Mouse (Mus musculus) fibroblast of lung, adult 2 months (primary cell): ENCODE results near the gene Tmem11.
A peak's percentile ranks its signal among the peaks of the same experiment; 100 is the strongest.
"Not testable (repeated sequence)": the region's sequence is repeated elsewhere in the genome, so short reads cannot be mapped to it uniquely, and the experiment has no call there.

Experiments
- DNase-seq: peaks from one replicate; pipeline ENCODE4 v3.0.0-alpha.2; 2011; ENCODE audit warnings: low read depth

Tmem11 gene

DNA sequence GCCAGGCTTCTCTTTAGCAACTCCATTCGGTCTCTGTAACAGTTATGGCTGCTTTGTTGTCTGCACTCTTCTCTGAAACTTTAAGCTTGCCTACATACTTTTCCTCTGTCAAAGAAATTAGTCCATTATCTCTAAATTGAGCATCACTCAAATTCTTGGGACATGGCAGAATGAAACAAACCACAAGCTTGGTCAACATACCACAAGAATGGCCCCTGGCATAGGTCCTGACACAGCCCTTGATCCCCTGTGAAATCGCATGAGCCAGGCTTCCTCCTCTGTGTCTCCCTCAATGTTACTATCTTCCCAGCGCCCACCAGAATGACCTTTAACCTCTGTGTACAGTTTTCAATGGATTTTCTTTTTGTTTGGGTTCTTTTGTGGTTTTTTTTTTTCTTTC is 3.3 kb upstream of the Tmem11 start:
- DNase-seq, result no peak

GRCm38 (mm10) chr11:60880559-60880958 is 1.5 kb upstream of the Tmem11 start:
- no peak for DNase-seq

DNA sequence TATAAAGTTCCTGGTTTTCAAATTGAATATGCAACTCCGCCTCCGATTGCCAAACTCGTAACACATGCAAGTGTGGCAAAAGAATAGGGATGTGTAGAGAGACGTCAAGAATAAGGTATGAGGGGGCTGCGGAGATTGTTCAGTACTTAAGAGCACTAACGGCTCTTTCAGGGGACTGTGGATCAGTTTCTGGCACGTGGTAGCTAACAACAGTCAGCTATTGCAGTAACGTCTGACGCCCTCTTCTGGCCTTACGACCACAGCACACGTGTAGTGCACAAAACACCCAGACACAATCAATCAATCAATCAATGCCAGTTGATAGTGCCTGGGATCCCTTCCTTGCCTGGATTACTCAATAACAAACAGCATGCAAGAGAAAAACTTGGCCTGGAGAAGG is 351 bp upstream of the Tmem11 start:
- DNase-seq, result no peak

DNA sequence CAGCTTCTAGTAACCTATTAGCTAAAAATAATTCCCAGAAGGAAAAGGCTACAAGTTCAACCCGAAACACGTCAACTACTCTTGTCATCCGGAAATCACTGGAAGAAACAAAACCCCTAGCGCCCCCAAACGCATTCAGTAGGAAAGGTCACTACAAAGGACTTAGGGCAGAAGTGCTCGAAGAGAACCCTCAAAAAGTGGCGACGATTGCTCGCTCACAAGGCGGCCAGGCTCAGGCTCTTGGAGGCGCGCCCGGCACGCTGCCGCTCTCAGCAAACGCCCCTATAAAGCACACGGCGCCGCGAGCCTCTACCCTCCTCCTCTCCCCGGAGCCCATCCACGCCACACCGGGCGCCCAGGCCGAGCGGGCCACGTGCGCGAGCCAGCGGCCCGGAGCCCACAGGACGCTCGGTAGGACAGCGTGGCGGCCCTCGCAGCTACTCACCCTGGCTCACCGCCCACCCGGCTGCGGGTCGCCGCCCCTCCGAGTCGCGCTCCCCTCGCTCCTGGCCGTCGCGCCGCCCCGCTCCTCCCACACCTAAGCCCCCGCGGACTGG is 938 bp downstream of the Tmem11 start:
- DNase-seq, result no peak

- DNase-seq, result no peak
Measured at GRCm38 (mm10) chr11:60873101-60873500, 6.0 kb downstream of the Tmem11 start.

GRCm38 (mm10) chr11:60871409-60871808 is 7.7 kb downstream of the Tmem11 start:
- no peak for DNase-seq

GRCm38 (mm10) chr11:60869471-60869870 is 9.6 kb downstream of the Tmem11 start:
- DNase-seq, result not testable (repeated sequence)

- no peak for DNase-seq
Measured at GRCm38 (mm10) chr11:60867904-60868303, 11.2 kb downstream of the Tmem11 start.

DNA sequence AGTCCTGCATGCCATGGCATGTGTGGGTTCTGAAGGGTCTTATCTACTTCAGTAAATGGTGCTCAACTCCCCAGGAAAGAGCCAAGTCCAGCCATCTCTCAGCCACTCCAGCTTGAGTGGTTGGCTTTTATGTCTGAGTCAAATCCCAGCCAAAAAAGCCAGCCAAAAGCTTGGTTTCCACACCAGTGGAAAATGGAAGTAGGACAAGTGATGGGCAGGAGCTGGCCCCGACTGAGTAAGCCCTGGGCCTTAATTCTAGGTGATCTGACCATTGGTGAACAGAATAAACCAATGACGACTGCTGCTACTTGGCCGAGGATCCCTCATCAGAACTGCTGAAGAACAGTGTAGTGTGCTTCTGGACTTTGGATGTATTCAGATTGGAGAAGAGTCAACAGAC is 11.6 kb downstream of the Tmem11 start:
- no peak for DNase-seq

DNA sequence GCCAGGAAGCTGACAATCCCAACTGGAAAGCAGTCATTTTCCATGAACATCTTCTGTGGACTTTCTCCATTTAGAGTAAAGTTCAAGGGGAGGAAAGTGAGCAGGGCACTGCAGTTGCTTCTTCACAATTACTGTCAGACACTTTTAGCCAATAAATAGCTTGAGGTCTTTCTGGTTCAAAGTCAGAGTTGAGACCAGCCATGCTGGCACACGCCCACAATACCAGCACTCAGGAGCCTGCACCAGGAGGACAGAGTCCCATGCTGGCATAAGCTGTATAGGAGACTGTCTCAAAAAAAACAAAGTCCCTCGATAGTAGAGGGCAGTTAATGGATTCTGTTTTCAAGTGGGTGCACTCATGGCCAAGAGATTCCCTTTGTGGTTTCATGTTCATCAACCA is 13.1 kb downstream of the Tmem11 start:
- DNase-seq, result no peak

GRCm38 (mm10) chr11:60864916-60865315 is 14.2 kb downstream of the Tmem11 start:
- DNase-seq, result no peak

DNA sequence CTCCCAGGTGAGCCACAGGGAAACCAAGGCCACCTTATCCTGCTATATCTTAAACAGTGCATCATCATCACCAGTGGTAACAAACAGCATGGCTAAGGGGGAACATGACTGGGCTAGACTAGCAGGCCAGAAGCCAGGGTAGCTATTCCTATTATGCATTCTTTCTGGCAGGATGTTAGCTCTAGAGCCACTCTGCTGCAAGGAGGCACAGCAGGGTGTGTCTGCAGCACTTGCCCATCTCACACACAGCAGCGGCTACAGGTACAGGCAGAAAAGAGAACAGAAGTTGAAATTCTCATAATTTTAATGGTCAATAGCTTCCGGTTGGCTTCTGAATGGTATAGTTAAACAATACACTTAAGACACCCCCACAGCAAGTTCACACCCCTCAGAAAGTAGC is 14.9 kb downstream of the Tmem11 start:
- no peak for DNase-seq

DNA sequence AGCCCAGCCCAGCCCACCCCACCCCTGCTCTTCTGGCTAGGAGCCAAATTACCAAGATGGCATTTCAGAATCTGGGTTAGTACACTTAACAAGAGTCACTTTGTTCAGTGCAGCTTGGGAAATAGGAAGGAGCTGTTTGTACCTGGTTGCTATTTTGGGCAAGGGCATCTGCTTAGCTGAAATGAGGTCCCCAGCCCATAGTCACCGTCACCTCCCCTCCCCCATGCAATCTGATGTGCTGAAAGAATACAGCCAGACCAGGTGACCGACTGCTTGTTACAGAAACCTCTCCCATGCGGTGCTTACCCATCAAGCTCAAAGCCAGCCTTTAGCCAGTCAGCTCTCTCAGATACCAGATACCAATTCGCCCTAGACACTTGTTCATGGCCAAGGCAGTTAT is 15.9 kb downstream of the Tmem11 start:
- no peak for DNase-seq

GRCm38 (mm10) chr11:60861993-60862392 is 17.1 kb downstream of the Tmem11 start:
- DNase-seq, result no peak

- no peak for DNase-seq
Measured at GRCm38 (mm10) chr11:60856587-60856986, 22.5 kb downstream of the Tmem11 start.

- no peak for DNase-seq
Measured at GRCm38 (mm10) chr11:60845415-60845814, 33.7 kb downstream of the Tmem11 start.

DNA sequence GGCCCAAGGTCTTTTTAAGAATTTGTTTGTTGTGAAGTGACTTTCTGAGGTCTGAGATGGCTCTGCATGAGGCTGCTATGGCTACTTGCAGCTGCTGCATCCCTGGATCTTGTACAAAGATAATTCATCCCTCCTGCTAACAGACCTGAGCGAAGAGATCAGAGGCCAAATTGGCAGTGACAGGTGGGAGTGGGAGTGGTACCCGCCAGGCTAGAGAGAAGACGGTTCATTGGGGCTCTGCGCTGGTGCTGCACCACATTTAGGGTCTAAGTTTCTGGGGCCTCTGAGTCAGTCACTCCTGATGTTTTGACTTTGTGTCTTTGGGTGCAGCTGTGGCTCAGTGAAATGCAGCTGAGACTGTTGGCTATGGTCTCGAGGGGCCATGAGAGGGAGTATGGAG is 35.7 kb downstream of the Tmem11 start:
- no peak for DNase-seq

DNA sequence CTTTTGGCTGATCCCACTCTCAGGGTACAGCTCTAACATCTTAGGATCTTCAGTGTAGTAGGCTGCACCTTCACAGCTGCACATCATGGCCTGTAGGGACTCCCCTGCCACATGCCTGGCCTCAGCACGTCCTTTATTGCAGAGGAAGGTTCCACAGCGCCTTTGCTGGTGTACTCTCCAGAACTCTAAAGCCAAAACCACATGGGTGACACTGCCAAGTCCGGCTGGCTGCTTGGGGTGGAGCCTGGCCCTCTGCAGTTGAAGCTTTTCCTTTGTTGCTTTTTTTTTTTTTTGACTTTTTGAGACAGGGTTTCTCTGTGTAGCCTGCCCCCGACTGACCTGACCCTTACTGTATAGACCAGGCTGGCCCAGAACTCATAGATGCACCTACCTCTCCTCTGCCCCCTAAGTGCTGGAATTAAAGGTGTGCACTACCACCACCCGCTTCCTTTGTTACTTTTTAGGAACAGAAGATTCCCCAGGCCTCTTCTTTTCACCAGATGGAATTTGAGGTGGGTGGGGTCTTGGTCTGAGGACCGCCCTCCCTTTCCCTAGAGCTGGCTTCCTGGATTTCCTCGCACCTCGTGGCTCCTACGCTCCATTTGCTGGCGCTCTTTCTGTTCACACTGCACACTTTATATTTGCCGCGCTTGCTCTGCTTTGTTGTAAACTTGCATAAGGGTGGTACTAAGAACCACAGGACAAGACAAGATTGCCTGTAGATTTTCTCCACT is 37.4 kb downstream of the Tmem11 start:
- DNase-seq, result peak; percentile 66

GRCm38 (mm10) chr11:60837644-60838406 is 41.2 kb downstream of the Tmem11 start:
- no peak for DNase-seq

DNA sequence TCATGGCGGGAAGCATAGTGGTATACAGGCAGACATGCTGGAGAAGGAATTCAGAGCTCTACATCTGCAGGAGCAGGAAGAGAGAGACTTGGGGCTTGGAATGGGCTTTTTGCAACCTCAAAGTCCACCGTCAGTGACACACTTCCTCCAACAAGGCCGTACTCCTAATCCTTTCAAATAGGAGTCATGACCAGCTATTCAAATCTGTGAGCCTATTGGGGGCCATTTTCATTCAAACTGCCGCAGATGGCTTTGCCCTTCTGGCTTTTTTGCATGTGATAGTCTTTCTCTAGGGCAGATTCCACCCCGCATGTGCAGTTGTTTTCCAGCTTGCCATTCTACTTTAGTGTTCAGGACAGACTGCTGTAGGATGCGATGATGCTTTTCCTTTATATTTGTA is 42.2 kb downstream of the Tmem11 start:
- no peak for DNase-seq

- peak; percentile 93 for DNase-seq
Measured at GRCm38 (mm10) chr11:60830433-60831052, 48.5 kb downstream of the Tmem11 start, which contains the start of gene Dhrs7b. Dhrs7b (plus strand) TSS chr11:60830631.

GRCm38 (mm10) chr11:60828903-60829302 is 50.2 kb downstream of the Tmem11 start:
- DNase-seq, result no peak
